Mouse (Mus musculus): ENCODE data around the gene Snx21.

Gene Snx21

GRCm38 (mm10) chr2:164829090-164829489, 43.5 kb downstream of the Snx21 start:
- no peak for DNase-seq (ENCODE audit: low spot score in 2 of 2)

DNA sequence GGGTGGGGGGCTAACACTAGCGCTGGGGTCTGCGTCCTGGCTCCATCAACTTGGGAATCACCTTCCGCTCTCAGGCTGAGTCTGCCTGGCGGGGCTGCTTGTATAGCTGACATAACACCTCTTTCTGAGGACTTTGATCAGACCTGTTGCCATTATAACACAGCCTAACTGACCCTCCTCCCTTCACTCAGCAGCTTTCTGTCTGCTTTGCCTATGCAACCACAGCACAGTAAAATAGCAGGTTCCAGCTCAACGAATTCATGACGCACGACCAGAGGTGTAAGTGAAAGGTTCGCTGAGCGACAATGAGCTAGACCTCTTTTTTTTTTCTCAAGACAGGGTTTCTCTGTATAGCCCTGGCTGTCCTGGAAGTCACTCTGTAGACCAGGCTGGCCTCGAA, 45.4 kb downstream of the Snx21 start:
- DNase-seq (ENCODE audit: low spot score in 2 of 2): no peak

- DNase-seq (ENCODE audit: low spot score in 2 of 2): no peak
Measured at GRCm38 (mm10) chr2:164832032-164832747, 46.6 kb downstream of the Snx21 start.

GRCm38 (mm10) chr2:164832748-164833301, 47.2 kb downstream of the Snx21 start, which contains the start of gene Ctsa:
Gene Ctsa, plus strand, starts transcription at chr2:164832873.
- peak; percentile 68 to 84 for DNase-seq (ENCODE audit: low spot score in 2 of 2)

DNA sequence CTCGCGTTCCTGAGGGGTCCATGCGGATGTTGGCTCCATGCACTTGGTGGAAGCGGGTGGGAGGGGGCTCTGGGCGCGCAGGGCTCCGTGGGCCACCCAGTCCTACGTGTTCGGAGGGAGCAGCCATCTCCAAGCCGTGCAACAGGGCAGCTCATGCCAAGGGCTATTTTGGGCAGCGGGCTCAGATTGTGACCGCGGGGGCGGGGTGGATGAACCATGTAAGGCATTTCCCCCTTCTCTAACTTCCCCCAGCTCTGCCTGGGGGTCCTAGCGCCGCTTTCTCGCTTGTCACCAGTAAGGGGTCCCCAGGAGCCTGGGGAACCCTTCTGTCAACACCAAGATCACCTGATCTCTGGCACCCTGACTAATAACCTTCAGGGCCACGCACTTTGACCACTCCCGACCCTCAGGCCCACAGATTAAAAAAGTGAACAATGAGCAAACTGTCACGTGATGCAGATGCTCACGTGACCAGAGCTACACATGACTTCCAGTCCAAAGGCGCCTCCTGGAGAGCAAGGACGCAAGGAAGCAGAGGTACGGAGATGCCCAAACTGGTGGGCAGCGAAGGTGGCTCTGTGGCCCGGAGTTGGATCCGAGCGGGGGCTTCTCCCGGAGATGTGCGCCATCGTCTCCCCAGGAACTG, 47.8 kb downstream of the Snx21 start, which contains the start of gene Neurl2:
Gene Neurl2 (minus strand): TSS at position 143 of the 646 bp plus-strand sequence.
- DNase-seq (ENCODE audit: low spot score in 2 of 2): peak; percentile 79 to 87

DNA sequence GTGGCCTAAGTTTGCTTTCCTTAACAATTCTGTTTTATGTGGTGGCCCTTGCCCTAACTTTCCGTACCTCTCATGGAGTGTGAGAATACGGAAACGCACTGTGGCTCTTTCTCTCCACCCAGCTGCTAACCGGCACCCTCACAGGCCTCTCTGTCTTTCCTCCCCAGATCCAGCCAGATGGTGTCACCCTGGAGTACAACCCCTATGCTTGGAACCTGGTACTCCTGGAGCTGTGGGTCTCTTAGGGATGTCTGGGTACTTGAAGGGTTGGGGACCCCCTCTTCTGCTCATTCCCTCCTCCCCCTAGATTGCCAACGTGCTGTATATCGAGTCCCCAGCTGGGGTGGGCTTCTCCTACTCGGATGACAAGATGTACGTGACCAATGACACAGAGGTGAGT, 48.9 kb downstream of the Snx21 start:
- DNase-seq (ENCODE audit: low spot score in 2 of 2): peak; percentile 11 to 28

DNA sequence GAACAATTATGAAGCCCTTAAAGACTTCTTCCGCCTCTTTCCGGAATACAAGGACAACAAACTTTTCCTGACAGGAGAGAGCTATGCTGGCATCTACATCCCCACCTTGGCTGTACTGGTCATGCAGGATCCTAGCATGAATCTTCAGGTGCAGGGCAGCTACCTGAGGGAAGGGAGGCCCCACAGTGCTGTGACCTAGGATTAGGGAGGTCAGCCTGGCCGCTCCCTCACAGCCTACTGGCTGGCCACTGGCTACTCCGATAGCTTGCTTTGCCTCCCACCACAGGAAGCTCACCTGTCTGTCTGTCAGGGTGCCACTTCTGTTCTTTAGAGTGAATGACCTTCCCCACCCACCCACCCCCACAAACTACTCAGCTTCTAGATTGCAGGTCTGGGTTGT, 49.5 kb downstream of the Snx21 start:
- peak in 1 of 2 experiments; percentile 12 for DNase-seq (ENCODE audit: low spot score in 2 of 2)

All from spleen, postnatal 10 days (tissue).